Mouse (Mus musculus) neural tube, embryonic 12.5 days (tissue): ENCODE measurements around the gene Kcnj6. TPM values are rescaled to one million over a fixed set of nuclear protein-coding genes. Genes with fewer than 3 reads are reported as not detected.
A peak's percentile ranks its signal among the peaks of the same experiment; 100 is the strongest.

Experiments
- ATAC-seq: fragments of 200-750 bp; cut with Nextera tagmentation; 2 replicates; pipeline ENCODE4 v1.8.0; 2017; ENCODE audit warnings: low read depth, mild to moderate bottlenecking, moderate TSS enrichment, moderate library complexity; ENCODE audit not compliant: low FRiP score
- H3K27ac ChIP-seq: fragments of 300-500 bp; sonication (generic); 2 replicates; pipeline ENCODE4 v1.5.1; 2016
- H3K27me3 ChIP-seq: fragments of 300-500 bp; sonication (generic); replicated peaks from 2 replicates; pipeline ENCODE4 v1.6.1; 2016; ENCODE audit warnings: mild to moderate bottlenecking
- H3K36me3 ChIP-seq: fragments of 300-500 bp; sonication (generic); 2 replicates; pipeline ENCODE4 v1.6.1; 2016; ENCODE audit warnings: mild to moderate bottlenecking
- H3K4me1 ChIP-seq: fragments of 300-500 bp; sonication (generic); 2 replicates; pipeline ENCODE4 v1.6.1; 2016
- H3K4me2 ChIP-seq: fragments of 300-500 bp; sonication (generic); replicated peaks from 2 replicates; pipeline ENCODE4 v1.6.1; 2016; ENCODE audit warnings: mild to moderate bottlenecking
- H3K4me3 ChIP-seq: fragments of 300-500 bp; sonication (generic); 2 replicates; pipeline ENCODE4 v1.5.1; 2016
- H3K9ac ChIP-seq: fragments of 300-500 bp; sonication (generic); 2 replicates; pipeline ENCODE4 v1.6.1; 2016; ENCODE audit warnings: mild to moderate bottlenecking
- H3K9me3 ChIP-seq: fragments of 300-500 bp; sonication (generic); 2 replicates; pipeline ENCODE4 v1.6.1; 2016; ENCODE audit warnings: mild to moderate bottlenecking
- WGBS: fragments of 180-500 bp; shearing (Covaris S2); methylation state at CpG from one replicate; pipeline ENCODE4 v1.1.7; 2016; 5-methylcytosine and 5-hydroxymethylcytosine counted together
- microRNA-seq: library from miRNA; unstranded; fragments of <30 nt; microRNA quantifications from one replicate; pipeline ENCODE4, GENCODE M21; 2017
- polyA plus RNA-seq: library from polyadenylated mRNA; unstranded; fragments of >200 nt; fragmentation: Nextera tagmentation; extraction: Ambion mirVana; gene quantifications from 2 replicates; pipeline ENCODE4 v1.2.1, GENCODE M21; 2016

Kcnj6 gene
- polyA plus RNA-seq, 1 experiment from 2014 or later = 0.35 TPM

GRCm38 (mm10) chr16:94720476-94721153, 276.9 kb downstream of the Kcnj6 start:
- Histone ChIP-seq H3K4me2 (no peak overlapping the region), H3K27me3 (no peaks in the 10 kb centered on the region), H3K4me3 (no peak overlapping the region), H3K4me1 (peaks cover 6% of the 10 kb centered on the region), H3K36me3 (no peaks in the 10 kb centered on the region), H3K9ac (no peak overlapping the region), H3K27ac (no peak overlapping the region), H3K9me3 (peaks cover 5% of the 10 kb centered on the region; the same call in 1 of the 2 replicates)
- WGBS = 65% methylated on average over 7 of the region's 7 CpGs
- no peak for ATAC-seq

GRCm38 (mm10) chr16:94719488-94719887, 278.0 kb downstream of the Kcnj6 start:
- Histone ChIP-seq H3K4me2 (no peak overlapping the region), H3K4me3 (no peak overlapping the region), H3K27me3 (no peaks in the 10 kb centered on the region), H3K9me3 (peaks cover 5% of the 10 kb centered on the region; the same call in 1 of the 2 replicates), H3K4me1 (peaks cover 5% of the 10 kb centered on the region), H3K9ac (no peak overlapping the region), H3K36me3 (no peaks in the 10 kb centered on the region), H3K27ac (no peak overlapping the region)
- ATAC-seq = no peak
- WGBS = 84% methylated on average over 4 of the region's 4 CpGs

DNA sequence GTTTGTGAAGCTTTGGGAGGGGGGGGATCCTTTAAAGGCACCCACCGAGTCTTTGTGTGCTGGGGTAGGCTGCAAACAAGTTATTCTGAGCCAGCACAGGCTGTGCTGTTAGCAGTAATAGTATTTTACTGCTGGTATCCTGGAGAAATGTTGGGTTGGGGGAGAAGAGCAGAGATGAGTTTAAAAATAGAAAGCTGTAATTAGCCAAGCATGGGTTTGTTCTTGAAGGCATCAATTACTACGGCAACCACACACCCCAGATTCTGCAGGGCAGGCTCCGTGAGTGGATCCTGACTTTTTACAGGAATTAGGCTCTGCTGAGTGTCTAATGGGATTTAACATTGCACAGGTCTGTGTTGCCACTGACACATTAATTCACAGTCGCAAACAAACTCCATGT, 278.6 kb downstream of the Kcnj6 start:
- Histone ChIP-seq H3K4me2 (no peak overlapping the region), H3K4me3 (no peak overlapping the region), H3K36me3 (no peaks in the 10 kb centered on the region), H3K9ac (no peak overlapping the region), H3K4me1 (peaks cover 11% of the 10 kb centered on the region), H3K27me3 (no peaks in the 10 kb centered on the region), H3K27ac (no peak overlapping the region), H3K9me3 (peaks cover 5% of the 10 kb centered on the region; the same call in 1 of the 2 replicates)
- 66% methylated on average over 4 of the region's 4 CpGs for WGBS
- no peak for ATAC-seq

DNA sequence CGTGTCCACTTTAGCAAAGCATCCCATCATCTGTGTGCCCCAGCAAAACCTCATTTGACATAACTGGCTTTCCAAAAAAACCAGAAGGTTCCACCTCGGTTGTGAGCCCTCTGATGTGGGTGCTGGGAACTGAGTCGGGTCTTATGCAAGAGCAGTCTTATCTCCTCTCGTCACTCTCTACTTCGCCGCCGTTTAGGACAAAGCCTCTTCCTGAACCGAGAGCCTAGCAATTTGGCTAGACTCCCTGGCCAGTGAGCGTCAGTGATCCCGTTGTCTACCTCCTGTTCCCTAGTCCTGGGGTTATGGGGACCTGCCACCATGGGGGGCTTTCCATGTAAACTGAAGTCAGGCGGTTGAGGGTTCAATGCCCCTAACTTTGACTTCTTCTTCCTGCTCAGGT, 280.4 kb downstream of the Kcnj6 start:
- Histone ChIP-seq H3K4me2 (no peak overlapping the region), H3K4me1 (peaks cover 17% of the 10 kb centered on the region), H3K27me3 (no peaks in the 10 kb centered on the region), H3K4me3 (no peak overlapping the region), H3K36me3 (no peaks in the 10 kb centered on the region), H3K9ac (no peak overlapping the region), H3K9me3 (peaks cover 5% of the 10 kb centered on the region; the same call in 1 of the 2 replicates), H3K27ac (no peak overlapping the region)
- no peak for ATAC-seq
- 95% methylated on average over 11 of the region's 11 CpGs for WGBS

DNA sequence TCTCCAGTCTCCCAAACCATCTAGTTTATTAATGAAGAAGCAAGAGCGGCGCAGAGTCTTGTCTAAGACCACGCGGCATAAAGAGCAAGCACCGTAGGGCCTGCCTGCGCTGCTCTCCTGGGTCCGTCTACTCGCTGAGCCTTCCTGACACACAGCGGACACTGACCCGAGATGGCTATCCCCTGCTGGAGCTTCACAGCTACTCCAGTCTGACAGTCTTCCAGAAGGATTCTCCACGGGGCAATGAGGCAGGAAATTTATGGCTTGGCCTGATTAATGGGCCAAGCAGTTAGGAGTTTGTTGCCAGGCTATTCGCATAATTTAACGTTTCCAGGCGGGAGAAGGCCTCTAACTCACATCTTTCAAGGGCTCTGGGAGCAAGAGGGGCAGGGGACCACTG, 283.0 kb downstream of the Kcnj6 start:
- no peaks in the 10 kb centered on the region for H3K27me3 ChIP-seq
- H3K27ac ChIP-seq = no peak overlapping the region
- no peaks in the 10 kb centered on the region for H3K36me3 ChIP-seq
- H3K9me3 ChIP-seq = peaks cover 5% of the 10 kb centered on the region; the same call in 1 of the 2 replicates
- ATAC-seq = peak; percentile 90
- peak overlapping the region; percentile 57 for H3K4me2 ChIP-seq
- H3K4me1 ChIP-seq = peaks cover 17% of the 10 kb centered on the region
- H3K9ac ChIP-seq = no peak overlapping the region
- no peak overlapping the region for H3K4me3 ChIP-seq
- 21% methylated on average over 14 of the region's 14 CpGs for WGBS

DNA sequence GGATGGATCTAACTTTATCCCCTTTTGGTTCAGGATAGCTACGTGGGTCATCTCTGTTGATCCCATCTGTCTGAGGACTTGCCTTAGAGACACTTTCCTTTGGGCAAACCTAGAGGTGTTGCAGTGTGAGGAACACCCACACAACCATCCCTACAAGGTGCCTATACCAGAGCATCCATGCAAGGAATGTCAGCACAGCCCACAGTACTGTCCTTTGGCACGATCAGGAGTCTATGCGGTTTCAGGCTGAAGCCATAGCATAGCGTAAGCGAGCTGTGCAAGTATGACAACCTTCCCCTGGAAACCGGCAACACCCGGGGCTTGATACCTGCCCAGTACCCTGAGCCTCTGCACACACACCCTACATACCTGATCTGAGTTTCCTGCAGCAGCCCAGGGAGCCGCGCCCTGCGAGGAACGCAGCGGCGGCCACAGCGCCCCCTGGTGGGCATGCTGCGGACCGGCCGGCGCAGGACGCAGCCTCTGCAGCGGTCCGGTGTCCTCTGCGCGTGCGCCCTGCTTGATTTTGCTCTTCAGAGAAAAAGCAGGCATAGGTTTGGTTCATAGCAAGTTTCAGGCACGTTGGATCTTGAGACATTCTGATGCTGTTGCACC, 283.9 kb downstream of the Kcnj6 start:
- H3K27ac ChIP-seq = no peak overlapping the region
- peak overlapping the region; percentile 16 for H3K4me3 ChIP-seq
- peak; percentile 87 for ATAC-seq
- peak overlapping the region; percentile 57 for H3K4me2 ChIP-seq
- H3K9ac ChIP-seq = 0 out of 2 replicates have a peak overlapping the region, but pooled peaks have one; percentile 26
- 11% methylated on average over 25 of the region's 25 CpGs for WGBS
- H3K27me3 ChIP-seq = no peaks in the 10 kb centered on the region
- peaks cover 5% of the 10 kb centered on the region; the same call in 1 of the 2 replicates for H3K9me3 ChIP-seq
- H3K36me3 ChIP-seq = no peaks in the 10 kb centered on the region
- H3K4me1 ChIP-seq = peaks cover 17% of the 10 kb centered on the region

DNA sequence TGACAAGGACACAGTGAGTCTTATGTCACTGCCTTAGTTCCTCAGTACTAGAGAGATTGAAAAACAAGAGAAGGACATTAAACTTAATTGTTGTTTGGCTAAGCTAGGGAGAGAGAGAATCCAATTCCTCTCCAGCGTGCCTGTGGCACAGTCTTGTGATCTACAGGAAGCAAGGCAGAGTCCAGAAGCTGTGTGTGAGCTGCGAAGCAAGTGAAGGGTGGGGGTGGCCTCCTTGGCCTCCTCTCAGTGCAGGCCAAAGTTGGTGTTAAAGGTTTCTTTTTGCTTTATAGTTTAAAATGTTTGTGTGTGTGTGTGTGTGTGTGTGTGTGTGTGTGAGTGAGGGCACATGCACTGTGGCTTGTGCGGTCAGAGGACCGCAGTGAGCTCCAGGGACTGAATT, 295.5 kb downstream of the Kcnj6 start:
- Histone ChIP-seq H3K36me3 (no peaks in the 10 kb centered on the region), H3K9me3 (no peaks in the 10 kb centered on the region), H3K4me1 (no peaks in the 10 kb centered on the region), H3K27me3 (no peaks in the 10 kb centered on the region), H3K4me2 (no peak overlapping the region), H3K27ac (no peak overlapping the region), H3K4me3 (no peak overlapping the region), H3K9ac (no peak overlapping the region)
- 93% methylated on average over 4 of the region's 4 CpGs for WGBS
- ATAC-seq = no peak

- no peaks in the 10 kb centered on the region for H3K27me3 ChIP-seq
- no peaks in the 10 kb centered on the region for H3K4me1 ChIP-seq
- no peaks in the 10 kb centered on the region for H3K9me3 ChIP-seq
- no peak overlapping the region for H3K4me2 ChIP-seq
- no peaks in the 10 kb centered on the region; the same call in 1 of the 2 replicates for H3K36me3 ChIP-seq
- H3K27ac ChIP-seq = no peak overlapping the region
- no peak for ATAC-seq
- 84% methylated on average over 4 of the region's 4 CpGs for WGBS
- H3K9ac ChIP-seq = no peak overlapping the region
- H3K4me3 ChIP-seq = no peak overlapping the region
These were observed 296.4 kb downstream of the Kcnj6 start for GRCm38 (mm10) chr16:94701141-94701540.

Small RNAs within 50 kb of the gene (microRNA-seq; reads per million reads assigned to microRNA genes)
- gene Gm22745 = not detected
